Mouse (Mus musculus): Measurements from ENCODE around the gene Sema4d. TPM values are rescaled to one million over a fixed set of nuclear protein-coding genes. Genes with fewer than 3 reads are reported as not detected.
"Not testable (repeated sequence)": the region's sequence is repeated elsewhere in the genome, so short reads cannot be mapped to it uniquely, and the experiment has no call there.

Sema4d gene
- polyA plus RNA-seq, 1 experiment from 2014 or later: 5.9 TPM

DNA sequence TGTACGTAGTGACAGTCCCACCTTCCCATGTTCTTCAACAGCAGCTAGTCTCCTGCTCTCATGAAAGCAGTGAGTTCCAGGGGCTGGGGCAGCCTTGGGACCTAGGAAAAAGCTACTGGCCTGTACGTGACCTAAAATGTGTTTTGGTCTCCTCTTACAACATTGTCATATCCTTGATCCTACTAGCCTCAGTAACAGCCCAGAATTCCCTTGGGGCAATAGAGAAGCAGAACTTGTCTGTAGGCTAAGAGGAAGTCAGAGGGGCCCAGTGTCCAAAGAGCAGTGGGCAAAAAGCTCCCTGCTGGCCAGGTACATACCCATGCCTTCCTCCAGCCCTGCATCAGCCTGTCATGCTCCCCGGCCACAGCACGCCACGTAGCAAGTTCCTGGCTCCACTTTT lies 106.6 kb downstream of the Sema4d start:
- no peak overlapping the region for H3K27ac ChIP-seq
- 93% methylated on average over 5 of the region's 5 CpGs for WGBS
- no peaks in the 10 kb centered on the region for H3K27me3 ChIP-seq (ENCODE audit: low read depth, poor library complexity, severe bottlenecking)
- DNase-seq (ENCODE audit: low spot score): no peak
- no peak overlapping the region for H3K4me3 ChIP-seq
- H3K9me3 ChIP-seq (replicated peaks): no peaks in the 10 kb centered on the region
- peaks cover 65% of the 10 kb centered on the region for H3K36me3 ChIP-seq
- H3K4me1 ChIP-seq: no peaks in the 10 kb centered on the region

DNA sequence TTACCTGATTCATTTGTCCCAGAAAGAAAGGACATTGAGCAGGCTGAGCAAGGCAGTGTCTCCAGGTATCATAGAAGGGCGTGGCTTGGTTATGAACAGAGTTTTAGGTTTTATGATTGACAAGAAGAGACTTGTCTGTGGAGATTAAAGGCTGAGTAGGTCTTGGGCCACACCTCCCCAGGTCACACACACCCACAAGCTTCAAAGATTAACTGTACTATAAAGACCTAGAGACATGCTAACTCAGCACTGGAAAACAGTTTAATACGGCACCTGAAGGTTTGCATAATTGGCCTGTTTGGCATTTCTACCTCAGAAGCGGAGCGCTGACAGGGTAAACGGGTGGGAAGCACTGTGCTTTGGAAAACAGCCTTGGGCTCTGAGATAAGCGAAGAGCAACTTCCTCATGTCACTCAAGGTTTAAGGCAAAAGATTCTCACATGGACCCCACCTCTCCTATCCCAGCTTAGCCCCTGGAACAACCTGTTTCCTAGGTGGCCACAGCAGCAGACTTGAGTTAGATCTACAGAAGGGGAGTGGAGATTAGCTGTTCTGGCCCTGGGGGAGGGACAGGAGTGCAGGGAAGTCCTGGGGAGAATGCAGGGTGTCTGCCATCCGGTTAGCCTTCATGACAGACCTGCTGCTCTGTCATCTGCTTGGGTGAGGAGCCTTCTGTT lies 108.1 kb downstream of the Sema4d start:
- no peak for DNase-seq (ENCODE audit: low spot score)
- H3K27me3 ChIP-seq (ENCODE audit: low read depth, poor library complexity, severe bottlenecking): no peaks in the 10 kb centered on the region
- peaks cover 81% of the 10 kb centered on the region for H3K36me3 ChIP-seq
- no peak overlapping the region for H3K27ac ChIP-seq
- H3K4me3 ChIP-seq: no peak overlapping the region
- no peaks in the 10 kb centered on the region for H3K9me3 ChIP-seq (replicated peaks)
- 85% methylated on average over 7 of the region's 7 CpGs for WGBS
- H3K4me1 ChIP-seq: no peaks in the 10 kb centered on the region

DNA sequence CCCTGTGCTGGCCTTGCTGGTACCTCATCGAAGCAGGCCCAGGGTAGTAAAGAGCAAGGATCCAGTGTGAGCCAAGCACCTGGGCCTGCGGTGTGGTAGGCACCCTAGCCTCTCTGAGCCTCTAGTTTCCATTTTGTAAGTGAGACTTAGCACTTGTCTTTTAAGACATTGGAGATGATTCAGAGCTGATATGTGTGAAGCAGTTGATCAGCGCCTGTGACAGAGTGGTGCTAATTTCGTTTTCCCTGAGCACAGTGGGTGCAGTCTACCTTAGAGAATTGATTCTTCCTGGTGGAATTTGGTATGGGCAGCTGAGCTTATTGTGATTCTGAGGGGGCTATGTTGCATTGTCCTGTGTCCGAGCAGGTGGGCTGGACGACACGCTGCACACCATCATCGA lies 111.9 kb downstream of the Sema4d start:
- Histone ChIP-seq H3K27me3 (ENCODE audit: low read depth, poor library complexity, severe bottlenecking) (no peaks in the 10 kb centered on the region), H3K4me3 (no peak overlapping the region), H3K27ac (no peak overlapping the region), H3K9me3 (replicated peaks) (no peaks in the 10 kb centered on the region), H3K36me3 (peaks cover 100% of the 10 kb centered on the region), H3K4me1 (no peaks in the 10 kb centered on the region)
- DNase-seq (ENCODE audit: low spot score): no peak
- WGBS: 95% methylated on average over 8 of the region's 8 CpGs

DNA sequence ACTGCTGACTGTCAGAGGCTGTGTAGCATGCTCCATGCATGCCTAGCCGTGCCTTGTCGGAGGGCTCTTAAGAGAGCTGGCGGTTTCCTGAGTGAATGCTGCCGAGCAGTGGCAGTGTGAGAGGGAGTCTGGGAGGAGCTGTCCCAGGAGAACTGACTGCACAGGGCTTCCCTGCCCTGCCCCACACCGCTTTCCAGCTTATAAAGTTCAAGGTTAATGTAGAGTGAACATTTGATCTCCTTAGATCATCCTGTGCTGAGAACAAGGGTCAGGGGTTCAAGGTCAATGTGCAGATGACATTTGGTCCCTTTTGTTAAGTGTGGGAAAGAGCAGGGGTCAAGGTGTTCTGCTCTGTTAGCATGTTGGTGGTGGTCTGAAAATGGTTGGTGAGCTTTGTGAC lies 112.5 kb downstream of the Sema4d start:
- H3K27me3 ChIP-seq (ENCODE audit: low read depth, poor library complexity, severe bottlenecking): no peaks in the 10 kb centered on the region
- no peaks in the 10 kb centered on the region for H3K4me1 ChIP-seq
- H3K27ac ChIP-seq: no peak overlapping the region
- no peak for DNase-seq (ENCODE audit: low spot score)
- H3K4me3 ChIP-seq: no peak overlapping the region
- 90% methylated on average over 5 of the region's 5 CpGs for WGBS
- no peaks in the 10 kb centered on the region for H3K9me3 ChIP-seq (replicated peaks)
- peaks cover 100% of the 10 kb centered on the region for H3K36me3 ChIP-seq

DNA sequence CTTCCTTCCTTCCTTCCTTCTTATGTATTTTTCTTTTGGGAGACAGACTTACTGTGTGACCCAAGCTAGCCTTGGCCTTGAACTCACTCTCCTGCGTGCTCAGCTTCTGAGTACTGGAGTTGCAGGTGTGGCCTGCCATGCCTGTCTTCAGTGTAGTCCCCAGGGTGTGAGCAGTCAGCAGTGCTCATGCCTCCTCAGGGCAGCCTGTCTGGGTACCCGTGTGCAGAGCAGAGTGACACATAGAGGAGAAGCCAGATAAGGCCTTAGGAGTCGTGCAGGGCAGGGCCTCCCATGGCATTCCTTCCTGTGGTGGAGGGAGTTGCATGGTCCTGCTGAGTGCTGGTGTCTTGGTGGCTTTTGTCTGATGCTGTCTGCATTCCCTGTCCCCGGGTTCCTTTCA lies 114.2 kb downstream of the Sema4d start:
- Histone ChIP-seq H3K27me3 (ENCODE audit: low read depth, poor library complexity, severe bottlenecking) (no peaks in the 10 kb centered on the region), H3K9me3 (replicated peaks) (no peaks in the 10 kb centered on the region), H3K4me1 (no peaks in the 10 kb centered on the region), H3K4me3 (no peak overlapping the region), H3K27ac (no peak overlapping the region), H3K36me3 (peaks cover 100% of the 10 kb centered on the region)
- no peak for DNase-seq (ENCODE audit: low spot score)
- WGBS: 88% methylated on average over 4 of the region's 4 CpGs

DNA sequence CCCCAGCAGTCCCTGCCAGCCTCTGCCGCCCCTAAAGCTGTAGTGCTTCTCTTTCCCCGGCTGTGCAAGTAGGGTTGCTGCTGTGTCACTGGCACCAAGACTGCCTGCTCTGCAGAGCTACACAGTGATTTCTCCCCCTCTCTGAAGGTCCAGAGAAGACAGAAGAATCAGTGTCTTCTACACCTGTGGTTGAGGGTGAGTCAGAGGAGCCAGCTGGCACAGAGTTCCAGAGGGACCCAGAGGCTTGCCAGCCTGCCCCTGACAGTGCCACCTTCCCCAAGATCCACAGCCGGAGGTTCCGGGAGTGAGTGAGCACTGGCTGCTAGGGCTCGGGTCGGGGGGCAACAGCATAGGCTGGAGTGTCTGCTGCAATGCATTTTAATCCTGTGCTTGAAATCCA lies 114.9 kb downstream of the Sema4d start:
- H3K27me3 ChIP-seq (ENCODE audit: low read depth, poor library complexity, severe bottlenecking): no peaks in the 10 kb centered on the region
- no peaks in the 10 kb centered on the region for H3K4me1 ChIP-seq
- no peaks in the 10 kb centered on the region for H3K9me3 ChIP-seq (replicated peaks)
- no peak overlapping the region for H3K4me3 ChIP-seq
- H3K27ac ChIP-seq: no peak overlapping the region
- H3K36me3 ChIP-seq: peaks cover 100% of the 10 kb centered on the region
- no peak for DNase-seq (ENCODE audit: low spot score)
- WGBS: 92% methylated on average over 6 of the region's 6 CpGs

DNA sequence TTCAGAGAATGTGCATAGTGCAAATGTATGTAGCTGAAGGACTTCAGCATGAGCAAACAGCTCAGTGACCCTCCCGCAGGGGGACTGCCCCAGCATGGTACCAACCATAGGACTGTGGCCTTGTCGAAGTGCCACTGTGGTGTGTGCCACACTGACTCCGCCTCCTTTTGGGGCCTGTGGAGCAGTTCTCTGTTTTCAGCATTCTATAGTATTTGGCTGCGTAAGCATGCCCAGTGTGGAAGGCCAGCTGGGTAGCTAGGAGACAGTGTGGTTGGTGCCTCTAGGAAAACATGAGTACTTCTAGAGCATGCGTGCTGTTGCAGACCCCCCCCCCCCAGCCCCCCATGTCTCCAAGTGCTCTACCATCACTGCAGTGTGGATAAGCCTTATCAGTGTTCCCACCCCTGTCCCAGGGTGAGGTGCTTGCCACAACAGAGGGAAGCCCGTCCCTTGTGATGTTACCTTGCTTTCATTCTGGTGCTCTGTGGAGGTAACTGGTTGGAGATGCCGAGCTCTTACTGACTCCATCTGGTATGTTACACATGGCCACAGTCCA lies 115.8 kb downstream of the Sema4d start:
- Histone ChIP-seq H3K27ac (no peak overlapping the region), H3K9me3 (replicated peaks) (no peaks in the 10 kb centered on the region), H3K4me1 (no peaks in the 10 kb centered on the region), H3K27me3 (ENCODE audit: low read depth, poor library complexity, severe bottlenecking) (no peaks in the 10 kb centered on the region), H3K36me3 (peaks cover 100% of the 10 kb centered on the region), H3K4me3 (no peak overlapping the region)
- DNase-seq (ENCODE audit: low spot score): no peak
- 94% methylated on average over 7 of the region's 7 CpGs for WGBS

DNA sequence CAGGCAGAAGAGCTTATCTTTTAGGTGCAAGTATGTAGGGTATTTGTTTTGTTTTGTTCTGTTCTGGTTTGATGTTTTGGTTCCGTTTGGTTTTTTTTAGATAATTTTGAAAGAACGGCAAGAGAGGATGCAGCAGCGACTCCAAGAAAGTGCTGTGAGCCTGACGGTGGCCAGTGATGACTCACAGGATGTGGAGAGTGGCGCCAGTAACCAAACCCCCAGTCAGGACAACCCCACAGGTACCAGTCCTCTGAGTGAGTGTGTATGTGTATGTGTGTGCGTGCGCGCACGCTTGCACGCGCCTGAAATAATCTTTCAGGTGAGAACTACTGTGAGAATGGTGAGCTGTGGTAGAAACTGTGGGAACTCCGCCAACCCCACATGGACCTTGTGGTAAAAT lies 116.5 kb downstream of the Sema4d start:
- WGBS: 96% methylated on average over 12 of the region's 12 CpGs
- peaks cover 95% of the 10 kb centered on the region for H3K36me3 ChIP-seq
- DNase-seq (ENCODE audit: low spot score): no peak

DNA sequence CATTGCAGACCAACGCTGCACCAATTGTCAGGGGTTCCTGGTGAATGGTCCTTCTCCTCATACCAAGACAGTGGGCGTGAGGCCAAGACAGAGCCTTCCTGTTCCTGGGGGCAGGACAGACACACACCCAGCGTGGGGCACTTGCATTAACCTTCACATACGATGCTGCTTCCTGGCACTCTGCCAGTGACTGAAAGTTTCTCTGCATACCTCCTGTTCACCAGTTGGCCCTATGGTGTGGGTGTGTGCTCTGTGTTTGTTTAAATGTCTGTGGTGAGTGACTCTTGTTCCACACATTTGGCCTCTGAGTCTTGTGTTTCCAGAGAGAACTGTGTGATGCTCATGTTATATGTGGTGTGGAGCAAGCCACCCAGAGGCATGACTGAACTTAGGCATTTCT lies 116.9 kb downstream of the Sema4d start:
- 95% methylated on average over 4 of the region's 4 CpGs for WGBS
- peaks cover 95% of the 10 kb centered on the region for H3K36me3 ChIP-seq
- DNase-seq (ENCODE audit: low spot score): no peak
- no peaks in the 10 kb centered on the region for H3K4me1 ChIP-seq
- H3K27ac ChIP-seq: no peak overlapping the region
- H3K27me3 ChIP-seq (ENCODE audit: low read depth, poor library complexity, severe bottlenecking): no peaks in the 10 kb centered on the region
- H3K4me3 ChIP-seq: no peak overlapping the region
- no peaks in the 10 kb centered on the region for H3K9me3 ChIP-seq (replicated peaks)

More for the DNA sequence above, 116.5 kb downstream of the Sema4d start:
- no peak overlapping the region for H3K4me3 ChIP-seq
- H3K9me3 ChIP-seq (replicated peaks): no peaks in the 10 kb centered on the region
- no peak overlapping the region for H3K27ac ChIP-seq
- H3K4me1 ChIP-seq: no peaks in the 10 kb centered on the region
- H3K27me3 ChIP-seq (ENCODE audit: low read depth, poor library complexity, severe bottlenecking): no peaks in the 10 kb centered on the region

DNA sequence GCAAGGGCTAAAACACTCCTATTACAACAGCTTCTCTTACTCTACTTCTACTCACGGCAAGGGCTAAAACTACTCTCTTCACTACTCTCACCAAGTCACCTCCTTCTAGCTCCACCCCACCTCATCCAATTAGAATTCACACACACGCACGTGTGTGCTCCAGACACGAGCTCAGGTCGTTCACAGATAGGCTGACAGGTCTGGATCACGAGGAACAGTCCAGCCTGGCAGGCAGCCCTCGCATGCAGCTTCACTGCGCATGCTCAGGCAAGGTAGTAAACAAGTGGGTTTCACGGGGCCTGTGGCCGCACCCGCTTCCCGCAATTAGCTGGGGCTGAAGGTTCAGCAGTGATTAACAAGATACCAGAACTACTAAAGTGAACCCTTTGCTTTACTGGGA lies 125.4 kb downstream of the Sema4d start:
- H3K4me1 ChIP-seq; H3K27ac ChIP-seq; H3K9me3 ChIP-seq (replicated peaks); H3K27me3 ChIP-seq (ENCODE audit: low read depth, poor library complexity, severe bottlenecking); H3K4me3 ChIP-seq; DNase-seq (ENCODE audit: low spot score): not testable (repeated sequence)
- peaks cover 87% of the 10 kb centered on the region for H3K36me3 ChIP-seq
- WGBS: 91% methylated on average over 12 of the region's 12 CpGs

DNA sequence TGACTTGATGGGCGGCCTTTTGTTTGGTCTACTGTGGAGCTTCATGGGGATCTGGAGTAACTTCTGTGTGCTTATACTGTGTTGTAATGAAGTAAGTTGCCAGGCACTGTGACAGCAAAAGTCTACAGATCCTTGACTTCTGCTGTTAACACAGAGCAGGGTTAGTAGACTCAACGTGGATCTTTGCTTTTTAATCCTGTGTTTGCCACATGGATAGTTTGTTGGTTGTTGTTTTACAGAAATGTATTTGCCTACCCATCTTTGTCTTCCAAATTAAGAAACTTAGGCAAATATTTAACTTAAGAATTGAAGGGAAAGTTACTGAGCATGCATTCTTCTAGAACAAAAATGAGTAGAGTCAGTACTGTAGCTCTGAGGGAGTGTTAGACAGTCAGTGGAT lies 130.0 kb downstream of the Sema4d start:
- H3K4me3 ChIP-seq: no peak overlapping the region
- 95% methylated on average over 2 of the region's 2 CpGs for WGBS
- H3K27me3 ChIP-seq (ENCODE audit: low read depth, poor library complexity, severe bottlenecking): no peaks in the 10 kb centered on the region
- no peaks in the 10 kb centered on the region for H3K9me3 ChIP-seq (replicated peaks)
- H3K27ac ChIP-seq: no peak overlapping the region
- no peaks in the 10 kb centered on the region for H3K4me1 ChIP-seq
- DNase-seq (ENCODE audit: low spot score): no peak
- peaks cover 96% of the 10 kb centered on the region for H3K36me3 ChIP-seq

DNA sequence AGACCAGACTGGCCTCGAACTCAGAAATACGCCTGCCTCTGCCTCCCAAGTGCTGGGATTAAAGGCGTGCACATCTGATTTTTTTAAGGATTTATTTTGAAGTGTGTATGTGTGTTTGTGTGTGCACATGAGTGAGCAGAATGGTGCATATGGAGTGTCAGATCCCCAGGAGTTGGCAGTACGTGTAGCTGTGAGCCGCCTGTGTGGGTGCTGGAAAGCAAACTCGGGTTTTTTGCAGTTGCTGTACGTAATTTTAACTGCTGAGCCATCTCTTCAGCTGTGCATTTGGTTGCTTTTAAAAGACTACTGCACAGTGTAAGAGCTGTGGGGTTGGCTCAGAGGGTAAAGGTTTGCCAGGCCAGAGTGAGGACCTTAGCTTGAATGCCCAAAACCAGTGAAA lies 134.0 kb downstream of the Sema4d start:
- Histone ChIP-seq H3K4me1 (no peaks in the 10 kb centered on the region), H3K9me3 (replicated peaks) (no peaks in the 10 kb centered on the region), H3K27me3 (ENCODE audit: low read depth, poor library complexity, severe bottlenecking) (no peaks in the 10 kb centered on the region), H3K27ac (no peak overlapping the region), H3K4me3 (no peak overlapping the region), H3K36me3 (peaks cover 96% of the 10 kb centered on the region)
- WGBS: 94% methylated on average over 7 of the region's 7 CpGs
- no peak for DNase-seq (ENCODE audit: low spot score)

DNA sequence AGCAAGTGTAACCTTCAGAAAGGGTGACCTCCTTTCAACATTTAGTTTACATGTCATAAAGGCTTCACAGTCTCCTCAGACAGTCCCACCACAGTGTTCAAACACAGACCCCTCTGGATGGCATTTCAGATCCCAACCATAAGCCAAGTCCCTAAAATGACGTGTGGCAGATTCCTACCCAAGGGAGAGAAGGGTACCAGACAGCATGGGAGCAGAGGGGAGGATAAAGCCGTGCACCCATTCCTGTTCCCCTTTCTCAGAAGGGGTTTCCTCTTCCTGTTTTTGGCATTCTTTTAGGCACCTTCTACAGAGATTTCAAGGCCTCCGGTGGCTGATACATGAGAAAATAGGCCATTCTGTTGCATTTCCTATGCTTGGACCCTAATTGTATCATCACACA lies 135.5 kb downstream of the Sema4d start:
- DNase-seq (ENCODE audit: low spot score): no peak
- Histone ChIP-seq H3K36me3 (peaks cover 98% of the 10 kb centered on the region), H3K4me1 (no peaks in the 10 kb centered on the region)

More for the DNA sequence above, 135.5 kb downstream of the Sema4d start:
- H3K27ac ChIP-seq: no peak overlapping the region
- 99% methylated on average over 3 of the region's 3 CpGs for WGBS
- no peaks in the 10 kb centered on the region for H3K9me3 ChIP-seq (replicated peaks)
- no peak overlapping the region for H3K4me3 ChIP-seq
- H3K27me3 ChIP-seq (ENCODE audit: low read depth, poor library complexity, severe bottlenecking): no peaks in the 10 kb centered on the region
